Mouse (Mus musculus) spleen, adult 2 months (tissue): Measurements from ENCODE around the gene Cep95. TPM values are rescaled to one million over a fixed set of nuclear protein-coding genes. Genes with fewer than 3 reads are reported as not detected.
"Not testable (repeated sequence)": the region's sequence is repeated elsewhere in the genome, so short reads cannot be mapped to it uniquely, and the experiment has no call there.

Experiments used
- DNase-seq, 2 experiments: peaks; one replicate each; pipeline versions ENCODE4 v3.0.0 to v3.0.0-alpha.2; 2012 to 2021; ENCODE audit warnings: low spot score in 2 of 2, low read depth in 1 of 2
- H3K27ac ChIP-seq: fragments of 200-500 bp; 2 replicates; pipeline ENCODE4 v1.5.1; 2012; ENCODE audit warnings: low read length, inconsistent platforms; ENCODE audit not compliant: insufficient read depth
- H3K27me3 ChIP-seq: fragments of 200-500 bp; 2 replicates; pipeline ENCODE4 v1.6.1; 2012; ENCODE audit warnings: mild to moderate bottlenecking, moderate library complexity, low read length, inconsistent platforms; ENCODE audit not compliant: control insufficient read depth, insufficient read depth
- H3K36me3 ChIP-seq: fragments of 200-500 bp; 2 replicates; pipeline ENCODE4 v1.6.1; 2012; ENCODE audit warnings: mild to moderate bottlenecking, low read length, inconsistent platforms; ENCODE audit not compliant: control insufficient read depth, insufficient read depth
- H3K4me1 ChIP-seq: fragments of 200-500 bp; 2 replicates; pipeline ENCODE4 v1.6.1; 2011; ENCODE audit warnings: inconsistent platforms; ENCODE audit not compliant: control insufficient read depth, insufficient read depth, insufficient read length
- H3K4me3 ChIP-seq: fragments of 200-500 bp; 2 replicates; pipeline ENCODE4 v1.5.1; 2011; ENCODE audit warnings: mild to moderate bottlenecking, inconsistent platforms; ENCODE audit not compliant: insufficient read depth, insufficient read length; ENCODE audit errors: extremely low read depth
- CTCF ChIP-seq: fragments of 200-500 bp; IDR thresholded peaks from 2 replicates; pipeline ENCODE4 v1.5.1; 2011; ENCODE audit warnings: mild to moderate bottlenecking, inconsistent platforms; ENCODE audit not compliant: insufficient read depth, insufficient read length, insufficient replicate concordance; ENCODE audit errors: extremely low read depth
- POLR2A ChIP-seq: fragments of 200-500 bp; IDR thresholded peaks from 2 replicates; pipeline ENCODE4 v1.6.1; 2011; ENCODE audit warnings: low read depth, low read length, inconsistent platforms
- WGBS: fragments of 180-500 bp; shearing (Covaris S2); methylation state at CpG from one replicate; pipeline ENCODE4 v1.1.7; 2018; 5-methylcytosine and 5-hydroxymethylcytosine counted together
- polyA plus RNA-seq: library from polyadenylated mRNA; depleted of rRNA; stranded (reverse); fragments of >200 nt; gene quantifications from 2 replicates; pipeline ENCODE4 v1.2.3, GENCODE M21; 2012

Gene Cep95
- polyA plus RNA-seq, 1 experiment: 2.1 TPM

DNA sequence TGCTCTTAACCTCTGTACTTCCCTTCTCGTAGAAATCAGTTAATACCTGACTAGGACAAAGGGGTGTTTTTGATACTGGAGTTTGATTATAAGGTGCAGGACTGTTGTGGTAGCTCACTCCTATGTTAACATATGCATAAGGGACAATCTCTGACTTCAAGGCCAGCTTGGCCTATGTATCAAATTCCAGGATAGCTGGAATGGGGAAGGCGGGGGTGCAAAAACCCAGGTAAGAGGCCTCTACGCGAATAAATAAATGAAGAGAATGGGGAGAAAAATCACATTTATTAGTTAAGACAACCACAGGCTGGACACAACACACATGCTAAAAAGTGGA is 9.0 kb upstream of the Cep95 start:
- TF ChIP-seq CTCF (no peak), POLR2A (no peak)
- H3K36me3 ChIP-seq: peaks cover 35% of the 10 kb centered on the region
- DNase-seq: no peak
- no peaks in the 10 kb centered on the region for H3K4me1 ChIP-seq
- WGBS: 81% methylated on average over 4 of the region's 4 CpGs
- no peaks in the 10 kb centered on the region for H3K27me3 ChIP-seq
- H3K4me3 ChIP-seq: no peak overlapping the region
- H3K27ac ChIP-seq: peak overlapping the region; percentile 82; the same call in 1 of the 2 replicates

- Histone ChIP-seq H3K27me3 (no peaks in the 10 kb centered on the region), H3K4me3 (no peak overlapping the region), H3K27ac (no peak overlapping the region), H3K4me1 (no peaks in the 10 kb centered on the region; the same call in 1 of the 2 replicates), H3K36me3 (peaks cover 38% of the 10 kb centered on the region)
- DNase-seq: no peak
- TF ChIP-seq CTCF: no peak
- no peak for TF ChIP-seq POLR2A
- 89% methylated on average over 6 of the region's 6 CpGs for WGBS
Measured at GRCm38 (mm10) chr11:106780590-106781220, 8.3 kb upstream of the Cep95 start.

GRCm38 (mm10) chr11:106782271-106782670 is 6.8 kb upstream of the Cep95 start:
- not testable (repeated sequence) for H3K4me3 ChIP-seq, H3K4me1 ChIP-seq, DNase-seq, H3K27ac ChIP-seq, H3K27me3 ChIP-seq
- H3K36me3 ChIP-seq: peaks cover 42% of the 10 kb centered on the region
- WGBS: 90% methylated on average over 7 of the region's 7 CpGs

- no peak for DNase-seq
- H3K36me3 ChIP-seq: peaks cover 45% of the 10 kb centered on the region
- 76% methylated on average over 9 of the region's 9 CpGs for WGBS
- no peaks in the 10 kb centered on the region for H3K27me3 ChIP-seq
- no peak overlapping the region for H3K4me3 ChIP-seq
- H3K4me1 ChIP-seq: no peaks in the 10 kb centered on the region; the same call in 1 of the 2 replicates
- H3K27ac ChIP-seq: no peak overlapping the region
- no peak for TF ChIP-seq POLR2A
- TF ChIP-seq CTCF: no peak
Measured at GRCm38 (mm10) chr11:106782841-106783764, 5.9 kb upstream of the Cep95 start.

DNA sequence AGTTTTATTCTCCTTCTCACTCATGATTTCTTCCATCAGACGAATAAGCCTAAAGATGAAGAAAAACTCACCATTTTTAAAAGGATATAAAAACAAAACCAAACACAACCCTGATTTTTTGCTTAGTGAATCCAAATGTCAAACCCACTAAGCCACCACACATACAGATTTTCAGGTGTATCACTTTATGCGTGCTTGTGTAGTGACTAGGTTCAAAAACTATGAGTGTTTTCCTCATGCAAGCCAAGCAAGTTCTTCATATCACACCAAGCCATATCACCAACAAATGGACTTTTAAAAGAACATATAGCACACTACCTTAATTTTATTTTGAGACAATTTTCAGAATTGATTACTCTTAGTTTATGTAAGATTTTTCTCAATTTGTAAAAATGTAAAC is 4.6 kb upstream of the Cep95 start:
- H3K36me3 ChIP-seq: peaks cover 45% of the 10 kb centered on the region
- 67% methylated on average over 2 of the region's 2 CpGs for WGBS
- TF ChIP-seq POLR2A (no peak), CTCF (no peak)

GRCm38 (mm10) chr11:106785043-106785442 is 4.0 kb upstream of the Cep95 start:
- no peak for DNase-seq
- 58% methylated on average over 1 of the region's 1 CpGs for WGBS
- Histone ChIP-seq H3K27ac (no peak overlapping the region), H3K4me3 (no peak overlapping the region), H3K4me1 (no peaks in the 10 kb centered on the region; the same call in 1 of the 2 replicates), H3K27me3 (no peaks in the 10 kb centered on the region), H3K36me3 (peaks cover 45% of the 10 kb centered on the region)
- TF ChIP-seq POLR2A: no peak
- no peak for TF ChIP-seq CTCF

More for the DNA sequence above, 4.6 kb upstream of the Cep95 start:
- Histone ChIP-seq H3K27ac (no peak overlapping the region), H3K4me3 (no peak overlapping the region), H3K27me3 (no peaks in the 10 kb centered on the region), H3K4me1 (no peaks in the 10 kb centered on the region; the same call in 1 of the 2 replicates)
- no peak for DNase-seq
